In genomic region chr5:5663057-5663456, GRCm38 (mm10) we compare ENCODE assay signal across 8 mouse cellular contexts. TPM values are rescaled to one million over a fixed set of nuclear protein-coding genes. Genes with fewer than 3 reads are reported as not detected.
DNase-seq lines count a peak whose midpoint lies in the region; ATAC-seq and TF ChIP-seq lines count a peak whose summit lies in the region.

No protein-coding gene starts in this region.

- no peak for TF ChIP-seq CTCF in heart, postnatal 0 days (IDR thresholded peaks at IDR 0.05; ENCODE audit: low read depth)
- no peak for TF ChIP-seq CTCF in hindbrain, postnatal 0 days (IDR thresholded peaks at IDR 0.05; ENCODE audit: low read depth)

- no peaks in the 10 kb centered on the region for H3K27me3 ChIP-seq in heart, postnatal 0 days (ENCODE audit: control insufficient read depth, insufficient read depth, low read length)
- no peaks in the 10 kb centered on the region for H3K27me3 ChIP-seq in embryonic facial prominence, embryonic 12.5 days
- no peaks in the 10 kb centered on the region for H3K27me3 ChIP-seq in hindbrain, postnatal 0 days (ENCODE audit: insufficient read depth, low read length)
- no peaks in the 10 kb centered on the region for H3K27me3 ChIP-seq in midbrain, embryonic 15.5 days (replicated peaks)

- DNase-seq in heart, postnatal 0 days (ENCODE audit: low spot score) = no peak
- no peak for DNase-seq in heart, adult 18-20 months
- DNase-seq in hindbrain, postnatal 0 days (ENCODE audit: low spot score) = no peak
- no peak for DNase-seq in frontal cortex, adult 2 months (ENCODE audit: extremely low spot score in 1 of 2, low spot score in 1 of 2)
- DNase-seq in testis, postnatal 14 days (ENCODE audit: low spot score) = no peak

- H3K27ac ChIP-seq in heart, postnatal 0 days (ENCODE audit: low read depth) = no peak overlapping the region
- H3K27ac ChIP-seq in embryonic facial prominence, embryonic 12.5 days = no peak overlapping the region
- H3K27ac ChIP-seq in hindbrain, postnatal 0 days = no peak overlapping the region
- no peak overlapping the region for H3K27ac ChIP-seq in midbrain, embryonic 15.5 days

- WGBS in heart, postnatal 0 days = 38% methylated on average over 6 of the region's 6 CpGs
- 39% methylated on average over 6 of the region's 6 CpGs for WGBS in embryonic facial prominence, embryonic 12.5 days
- 37% methylated on average over 6 of the region's 6 CpGs for WGBS in hindbrain, postnatal 0 days
- WGBS in midbrain, embryonic 15.5 days = 39% methylated on average over 6 of the region's 6 CpGs

- peak overlapping the region; percentile 97 for H3K4me2 ChIP-seq in heart, postnatal 0 days (ENCODE audit: low read depth, low read length)
- H3K4me2 ChIP-seq in embryonic facial prominence, embryonic 12.5 days (replicated peaks) = peak overlapping the region; percentile 93
- peak overlapping the region; percentile 91 for H3K4me2 ChIP-seq in hindbrain, postnatal 0 days (ENCODE audit: low read depth, low read length)
- H3K4me2 ChIP-seq in midbrain, embryonic 15.5 days = peak overlapping the region; percentile 73

- H3K9ac ChIP-seq in heart, postnatal 0 days (replicated peaks; ENCODE audit: low read depth, low read length) = no peak overlapping the region
- no peak overlapping the region for H3K9ac ChIP-seq in embryonic facial prominence, embryonic 12.5 days
- peak overlapping the region; percentile 67; the same call in 1 of the 2 replicates for H3K9ac ChIP-seq in hindbrain, postnatal 0 days (replicated peaks; ENCODE audit: low read length)
- peak overlapping the region; percentile 62 for H3K9ac ChIP-seq in midbrain, embryonic 15.5 days

- no peak for ATAC-seq in heart, postnatal 0 days (ENCODE audit: insufficient read depth, low read depth)
- ATAC-seq in embryonic facial prominence, embryonic 12.5 days (ENCODE audit: insufficient number of reproducible peaks, insufficient read depth, low FRiP score, low TSS enrichment) = no peak
- ATAC-seq in hindbrain, postnatal 0 days = peak; percentile 14; the same call in 1 of the 2 replicates
- peak; percentile 24; the same call in 1 of the 2 replicates for ATAC-seq in midbrain, embryonic 15.5 days (replicated peaks)
- no peak for ATAC-seq in CD4-positive, CD25-positive, alpha-beta regulatory T cell, adult 4 months

- peak overlapping the region; percentile 65 for H3K4me3 ChIP-seq in heart, postnatal 0 days (ENCODE audit: low read depth, low read length)
- H3K4me3 ChIP-seq in embryonic facial prominence, embryonic 12.5 days = peak overlapping the region; percentile 67
- H3K4me3 ChIP-seq in hindbrain, postnatal 0 days (ENCODE audit: low read length) = peak overlapping the region; percentile 85
- H3K4me3 ChIP-seq in midbrain, embryonic 15.5 days = peak overlapping the region; percentile 69

- no peaks in the 10 kb centered on the region for H3K36me3 ChIP-seq in heart, postnatal 0 days (replicated peaks; ENCODE audit: control insufficient read depth, insufficient read depth, low read length)
- no peaks in the 10 kb centered on the region for H3K36me3 ChIP-seq in embryonic facial prominence, embryonic 12.5 days
- H3K36me3 ChIP-seq in hindbrain, postnatal 0 days (ENCODE audit: insufficient read depth, low read length) = no peaks in the 10 kb centered on the region
- no peaks in the 10 kb centered on the region for H3K36me3 ChIP-seq in midbrain, embryonic 15.5 days (replicated peaks)

- H3K4me1 ChIP-seq in heart, postnatal 0 days (ENCODE audit: control insufficient read depth, insufficient read depth) = no peaks in the 10 kb centered on the region
- H3K4me1 ChIP-seq in embryonic facial prominence, embryonic 12.5 days = no peaks in the 10 kb centered on the region; the same call in 1 of the 2 replicates
- H3K4me1 ChIP-seq in hindbrain, postnatal 0 days (ENCODE audit: insufficient read depth, low read length) = no peaks in the 10 kb centered on the region; the same call in 1 of the 2 replicates
- peaks cover 20% of the 10 kb centered on the region for H3K4me1 ChIP-seq in midbrain, embryonic 15.5 days

- TF ChIP-seq EP300 in heart, postnatal 0 days (IDR thresholded peaks at IDR 0.05; ENCODE audit: low read depth) = no peak

- H3K9me3 ChIP-seq in heart, postnatal 0 days (replicated peaks; ENCODE audit: control insufficient read depth, low read length) = no peaks in the 10 kb centered on the region
- H3K9me3 ChIP-seq in embryonic facial prominence, embryonic 12.5 days = no peaks in the 10 kb centered on the region
- H3K9me3 ChIP-seq in hindbrain, postnatal 0 days (ENCODE audit: low read length) = no peaks in the 10 kb centered on the region
- no peaks in the 10 kb centered on the region for H3K9me3 ChIP-seq in midbrain, embryonic 15.5 days

RNA-seq across cellular contexts. Expression of gene Cfap69, which starts 1.0 kb away (rescaled TPM):
- total RNA-seq in heart, postnatal 0 days (2014; rRNA removed; ENCODE audit: low replicate concordance) = 0.95 and 1.2 TPM in 2 replicates
- polyA plus RNA-seq in heart, postnatal 0 days (2015; fragmentation: Nextera tagmentation; extraction: Ambion mirVana) = 0.84 and 1.0 TPM in 2 replicates
- total RNA-seq in heart, adult 18-20 months (2021) = under 1 TPM; 0.69 to 0.87 TPM
- polyA plus RNA-seq in embryonic facial prominence, embryonic 12.5 days (2016; fragmentation: Nextera tagmentation; extraction: Ambion mirVana) = 3.0 and 3.7 TPM in 2 replicates
- total RNA-seq in hindbrain, postnatal 0 days (2014; rRNA removed) = 9.8 and 77.8 TPM in 2 replicates
- polyA plus RNA-seq in hindbrain, postnatal 0 days (2015; fragmentation: Nextera tagmentation; extraction: Ambion mirVana) = 8.0 and 9.8 TPM in 2 replicates
- 8.2 and 9.7 TPM in 2 replicates for polyA plus RNA-seq in midbrain, embryonic 15.5 days (2015; fragmentation: Nextera tagmentation; extraction: Ambion mirVana)
- polyA plus RNA-seq in frontal cortex, adult 2 months (2012; rRNA removed) = 20.4 and 27.5 TPM in 2 replicates
- polyA plus RNA-seq in CD4-positive, CD25-positive, alpha-beta regulatory T cell, adult 4 months (2017; shearing (Covaris generic)) = not detected

RNA-seq across cellular contexts. Expression of gene Steap2, which starts 31.3 kb away (rescaled TPM):
- 3.1 and 3.6 TPM in 2 replicates for total RNA-seq in heart, postnatal 0 days (2014; rRNA removed; ENCODE audit: low replicate concordance)
- 0.94 and 1.2 TPM in 2 replicates for polyA plus RNA-seq in heart, postnatal 0 days (2015; fragmentation: Nextera tagmentation; extraction: Ambion mirVana)
- 1 to 10 TPM in 1 of 2 experiments, under 1 TPM in 1; 0.45 to 1.1 TPM for total RNA-seq in heart, adult 18-20 months (2021)
- polyA plus RNA-seq in embryonic facial prominence, embryonic 12.5 days (2016; fragmentation: Nextera tagmentation; extraction: Ambion mirVana) = 7.3 and 7.7 TPM in 2 replicates
- total RNA-seq in hindbrain, postnatal 0 days (2014; rRNA removed) = 18.5 and 23.6 TPM in 2 replicates
- 6.7 and 6.8 TPM in 2 replicates for polyA plus RNA-seq in hindbrain, postnatal 0 days (2015; fragmentation: Nextera tagmentation; extraction: Ambion mirVana)
- 5.7 and 5.9 TPM in 2 replicates for polyA plus RNA-seq in midbrain, embryonic 15.5 days (2015; fragmentation: Nextera tagmentation; extraction: Ambion mirVana)
- polyA plus RNA-seq in frontal cortex, adult 2 months (2012; rRNA removed) = 9.1 and 10.0 TPM in 2 replicates
- not detected for polyA plus RNA-seq in CD4-positive, CD25-positive, alpha-beta regulatory T cell, adult 4 months (2017; shearing (Covaris generic))

Comparison
In these comparisons a context has a peak if more than half of its experiments do, and no peak if none do; other contexts are left out.
1. ATAC-seq: peak in hindbrain, postnatal 0 days (single experiment) and midbrain, embryonic 15.5 days (single experiment); none in heart, postnatal 0 days (single experiment), embryonic facial prominence, embryonic 12.5 days (single experiment) and CD4-positive, CD25-positive, alpha-beta regulatory T cell, adult 4 months (single experiment).
2. H3K9ac ChIP-seq: peak in hindbrain, postnatal 0 days (single experiment) and midbrain, embryonic 15.5 days (single experiment); none in heart, postnatal 0 days (single experiment) and embryonic facial prominence, embryonic 12.5 days (single experiment).
3. Peak in every context shown above with its lines, with median percentiles within 50 percentile points of each other: H3K4me2 ChIP-seq and H3K4me3 ChIP-seq.